Mouse (Mus musculus) heart, adult 9 months (tissue): Measurements from ENCODE around the gene Krtap1-5.

ENCODE experiments used
- DNase-seq, 2 experiments: peaks; one replicate each; pipeline ENCODE4 v3.0.0; 2022; ENCODE audit warnings: low spot score in 2 of 2

Gene Krtap1-5

DNA sequence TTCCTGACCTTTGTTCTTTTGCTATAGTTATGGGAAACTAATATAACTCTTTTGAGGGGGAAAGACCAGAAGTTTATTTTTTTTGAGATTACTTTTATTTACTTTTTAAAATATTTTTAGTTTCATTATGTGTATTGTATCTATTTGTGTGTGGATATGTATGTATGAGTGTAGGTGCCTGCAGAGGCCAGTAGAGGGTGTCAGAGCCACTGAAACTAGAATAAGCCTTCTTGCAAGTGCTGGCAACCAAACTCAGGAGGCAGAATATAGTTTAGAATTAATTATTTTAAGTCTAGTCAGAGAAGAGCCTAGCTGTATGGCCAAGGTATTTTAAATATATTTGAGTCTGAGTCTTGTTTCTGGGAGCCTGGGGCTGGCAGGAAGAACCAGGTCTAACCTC, 32.9 kb downstream of the Krtap1-5 start:
- no peak for DNase-seq

GRCm38 (mm10) chr11:99539721-99540120, 41.1 kb downstream of the Krtap1-5 start:
- no peak for DNase-seq
